ENCODE assay signal across 23 mouse cellular contexts in genomic region chr7:35374265-35374664, GRCm38 (mm10). TPM values are rescaled to one million over a fixed set of nuclear protein-coding genes. Genes with fewer than 3 reads are reported as not detected.
DNase-seq lines count a peak whose midpoint lies in the region; ATAC-seq and TF ChIP-seq lines count a peak whose summit lies in the region.
"Had no signal": no experiment of that assay in that cellular context is flagged by ENCODE, and none has a peak within 500 bp of the region (broad histone marks: within the 10 kb centered on the region; RNA-seq: fewer than 3 reads in every experiment).

No protein-coding gene starts in this region.

- H3K79me2 ChIP-seq in MEL (ENCODE audit: control insufficient read depth, insufficient read depth, low read length, poor library complexity) = no peaks in the 10 kb centered on the region

- no peaks in the 10 kb centered on the region for H3K9me3 ChIP-seq in MEL (replicated peaks; ENCODE audit: insufficient read depth, low read length)
- no peaks in the 10 kb centered on the region for H3K9me3 ChIP-seq in intestine, embryonic 15.5 days
- H3K9me3 ChIP-seq: embryonic facial prominence, embryonic 13.5 days; forebrain, embryonic 13.5 days; heart, embryonic 10.5 days; liver, embryonic 13.5 days had no signal

- peak overlapping the region; percentile 87 for H3K27ac ChIP-seq in MEL (ENCODE audit: control insufficient read depth, low read depth, low read length)
- peak overlapping the region; percentile 86 for H3K27ac ChIP-seq in intestine, embryonic 15.5 days
- H3K27ac ChIP-seq: embryonic facial prominence, embryonic 13.5 days; forebrain, embryonic 13.5 days; gastrocnemius, adult 2 months; hindbrain, embryonic 14.5 days; limb, embryonic 13.5 days; liver, embryonic 13.5 days had no signal

- H3K4me3 ChIP-seq in MEL (ENCODE audit: control insufficient read depth in 1 of 2, insufficient read depth in 1 of 2, low read depth in 2 of 2, low read length in 2 of 2) = peak overlapping the region; percentile 53 to 61; a peak in 3 of 4 replicates
- no peak overlapping the region for H3K4me3 ChIP-seq in intestine, embryonic 15.5 days (replicated peaks)
- H3K4me3 ChIP-seq: embryonic facial prominence, embryonic 13.5 days; forebrain, embryonic 13.5 days; gastrocnemius, adult 2 months; heart, embryonic 10.5 days; limb, embryonic 13.5 days; liver, embryonic 13.5 days had no signal

- no peak for TF ChIP-seq CTCF in MEL (IDR thresholded peaks at IDR 0.05 in 2 of 3, conservative IDR thresholded peaks at IDR 0.05 in 1 of 3; ENCODE audit: control insufficient read depth in 1 of 3, insufficient read depth in 1 of 3, low read depth in 2 of 3, low read length in 3 of 3, poor library complexity in 1 of 3, severe bottlenecking in 1 of 3)

- no peak for DNase-seq in MEL (ENCODE audit: low read depth, low spot score)
- DNase-seq in kidney, adult 9 months = peak; percentile 47
- DNase-seq in kidney, postnatal 25 days = peak; percentile 42 to 61
- DNase-seq in embryo, embryonic 11 days = no peak
- no peak for DNase-seq in heart, adult 11 months
- DNase-seq: adrenal gland, postnatal 36 days; cerebellum, adult 11 months; cerebellum, postnatal 10 days; gastrocnemius, adult 2 months; heart, postnatal 4 days; liver, embryonic 13.5 days; lung, adult 2 months; lung, postnatal 14 days; thymus, postnatal 14 days had no signal

- peaks cover 7 to 18% of the 10 kb centered on the region in 2 experiments for H3K4me1 ChIP-seq in MEL (ENCODE audit: control insufficient read depth in 1 of 2, insufficient read depth in 2 of 2, low read length in 2 of 2)
- peaks cover 10% of the 10 kb centered on the region; the same call in 1 of the 2 replicates for H3K4me1 ChIP-seq in intestine, embryonic 15.5 days (replicated peaks)
- H3K4me1 ChIP-seq: embryonic facial prominence, embryonic 13.5 days; forebrain, embryonic 13.5 days; limb, embryonic 13.5 days had no signal

- H3K9ac ChIP-seq in MEL (ENCODE audit: control insufficient read depth, low read depth, low read length, poor library complexity, severe bottlenecking) = peak overlapping the region; percentile 73
- H3K9ac ChIP-seq in intestine, embryonic 15.5 days = no peak overlapping the region
- H3K9ac ChIP-seq: embryonic facial prominence, embryonic 13.5 days; forebrain, embryonic 13.5 days; hindbrain, embryonic 14.5 days; limb, embryonic 13.5 days; liver, embryonic 13.5 days had no signal

- no peak for TF ChIP-seq RAD21 in MEL (IDR thresholded peaks at IDR 0.05; ENCODE audit: low read depth, low read length)

- no peak for TF ChIP-seq EP300 in MEL (IDR thresholded peaks at IDR 0.05; ENCODE audit: low read depth in 1 of 2, low read length in 2 of 2)

- TF ChIP-seq POLR2A in MEL (IDR thresholded peaks at IDR 0.05; ENCODE audit: control insufficient read depth in 1 of 2, insufficient read depth in 1 of 2, low read depth in 1 of 2, low read length in 2 of 2, poor library complexity in 1 of 2) = no peak

- ATAC-seq in intestine, embryonic 15.5 days = no peak
- ATAC-seq in erythroblast, adult 5-6 weeks (replicated peaks; ENCODE audit: low FRiP score, poor library complexity, severe bottlenecking) = no peak
- ATAC-seq: forebrain, embryonic 13.5 days had no signal

- H3K27me3 ChIP-seq in MEL (ENCODE audit: control insufficient read depth in 1 of 2, insufficient read depth in 2 of 2, low read length in 2 of 2) = no peaks in the 10 kb centered on the region
- H3K27me3 ChIP-seq in intestine, embryonic 15.5 days (replicated peaks) = no peaks in the 10 kb centered on the region
- H3K27me3 ChIP-seq: embryonic facial prominence, embryonic 13.5 days; forebrain, embryonic 13.5 days; limb, embryonic 13.5 days; liver, embryonic 13.5 days had no signal

- peak overlapping the region; percentile 36; the same call in 1 of the 2 replicates for H3K4me2 ChIP-seq in intestine, embryonic 15.5 days (replicated peaks)
- H3K4me2 ChIP-seq: embryonic facial prominence, embryonic 13.5 days; forebrain, embryonic 13.5 days; hindbrain, embryonic 14.5 days; limb, embryonic 13.5 days; liver, embryonic 13.5 days; midbrain, embryonic 11.5 days had no signal

- H3K36me3 ChIP-seq in MEL (ENCODE audit: control insufficient read depth in 1 of 2, insufficient read depth in 2 of 2, low read length in 2 of 2) = peaks cover 0 to 13% of the 10 kb centered on the region in 2 experiments; a peak in 2 of 4 replicates
- H3K36me3 ChIP-seq in intestine, embryonic 15.5 days = no peaks in the 10 kb centered on the region
- H3K36me3 ChIP-seq: embryonic facial prominence, embryonic 13.5 days; limb, embryonic 13.5 days; liver, embryonic 13.5 days had no signal

- 83% methylated on average over 7 of the region's 7 CpGs for WGBS in intestine, embryonic 15.5 days

TF ChIP-seq in MEL, 35 proteins besides CTCF, POLR2A, EP300 and RAD21:
- TF ChIP-seq MAZ (IDR thresholded peaks at IDR 0.05; ENCODE audit: low read depth, low read length) = no peak
- TF ChIP-seq RCOR1 (IDR thresholded peaks at IDR 0.05; ENCODE audit: low read depth, low read length) = no peak
- TF ChIP-seq MYB (IDR thresholded peaks at IDR 0.05; ENCODE audit: low read depth, low read length) = no peak
- TF ChIP-seq TAL1 (IDR thresholded peaks at IDR 0.05; ENCODE audit: low read length) = no peak
- no peak for TF ChIP-seq ETS1 (IDR thresholded peaks at IDR 0.05; ENCODE audit: low read depth, low read length)
- no peak for TF ChIP-seq NRF1 (IDR thresholded peaks at IDR 0.05; ENCODE audit: insufficient read depth, low read depth, low read length, poor library complexity, severe bottlenecking)
- TF ChIP-seq TCF12 (IDR thresholded peaks at IDR 0.05; ENCODE audit: low read depth, low read length) = no peak

RNA-seq across cellular contexts. Expression of gene Faap24, which starts 22.4 kb away (rescaled TPM):
- 11.9 and 15.3 TPM in 2 replicates for total RNA-seq in MEL (2012; rRNA removed)
- 10 to 100 TPM in 1 of 2 experiments, not detected in 1; 26.7 TPM for polyA plus RNA-seq in MEL (2012; ENCODE audit: insufficient read depth in 1 of 2, insufficient read length in 2 of 2, low read depth in 1 of 2, low replicate concordance in 2 of 2, missing spikeins in 1 of 2)
- 22.0 and 22.7 TPM in 2 replicates for polyA plus RNA-seq in intestine, embryonic 15.5 days (2015; fragmentation: Nextera tagmentation; extraction: Ambion mirVana)
- 3.8 and 8.4 TPM in 2 replicates for total RNA-seq in erythroblast, adult 5-6 weeks (2015; ENCODE audit: low replicate concordance)
- 7.8 and 11.0 TPM in 2 replicates for total RNA-seq in erythroblast, adult 5-6 weeks (2017; ENCODE audit: low replicate concordance)

RNA-seq across cellular contexts. Expression of gene Cep89, which starts 22.6 kb away (rescaled TPM):
- 13.1 and 15.8 TPM in 2 replicates for total RNA-seq in MEL (2012; rRNA removed)
- 10 to 100 TPM in 1 of 2 experiments, not detected in 1; 44.5 TPM for polyA plus RNA-seq in MEL (2012; ENCODE audit: insufficient read depth in 1 of 2, insufficient read length in 2 of 2, low read depth in 1 of 2, low replicate concordance in 2 of 2, missing spikeins in 1 of 2)
- polyA plus RNA-seq in intestine, embryonic 15.5 days (2015; fragmentation: Nextera tagmentation; extraction: Ambion mirVana) = 43.2 and 45.8 TPM in 2 replicates
- 11.1 and 18.1 TPM in 2 replicates for total RNA-seq in erythroblast, adult 5-6 weeks (2015; ENCODE audit: low replicate concordance)
- total RNA-seq in erythroblast, adult 5-6 weeks (2017; ENCODE audit: low replicate concordance) = 11.7 and 13.0 TPM in 2 replicates

RNA-seq across cellular contexts. Expression of gene Rhpn2, which starts 40.3 kb away (rescaled TPM):
- total RNA-seq in MEL (2012; rRNA removed) = 0.46 and 0.58 TPM in 2 replicates
- polyA plus RNA-seq in MEL (2012; ENCODE audit: insufficient read depth in 1 of 2, insufficient read length in 2 of 2, low read depth in 1 of 2, low replicate concordance in 2 of 2, missing spikeins in 1 of 2) = 1 to 10 TPM in 1 of 2 experiments, not detected in 1; 1.2 TPM
- polyA plus RNA-seq in intestine, embryonic 15.5 days (2015; fragmentation: Nextera tagmentation; extraction: Ambion mirVana) = 73.2 and 74.7 TPM in 2 replicates
- total RNA-seq in erythroblast, adult 5-6 weeks (2015; ENCODE audit: low replicate concordance) = not detected in 2 replicates
- not detected in 2 replicates for total RNA-seq in erythroblast, adult 5-6 weeks (2017; ENCODE audit: low replicate concordance)
- total RNA-seq: megakaryocyte progenitor cell, adult 5-6 weeks had no signal

RNA-seq across cellular contexts. Expression of gene Gpatch1, which starts 56.0 kb away (rescaled TPM):
- 7.9 and 8.5 TPM in 2 replicates for total RNA-seq in MEL (2012; rRNA removed)
- 10 to 100 TPM in 1 of 2 experiments, not detected in 1; 13.4 TPM for polyA plus RNA-seq in MEL (2012; ENCODE audit: insufficient read depth in 1 of 2, insufficient read length in 2 of 2, low read depth in 1 of 2, low replicate concordance in 2 of 2, missing spikeins in 1 of 2)
- 14.8 and 14.9 TPM in 2 replicates for polyA plus RNA-seq in intestine, embryonic 15.5 days (2015; fragmentation: Nextera tagmentation; extraction: Ambion mirVana)
- 0.77 and 3.3 TPM in 2 replicates for total RNA-seq in erythroblast, adult 5-6 weeks (2015; ENCODE audit: low replicate concordance)
- total RNA-seq in erythroblast, adult 5-6 weeks (2017; ENCODE audit: low replicate concordance) = 2.0 and 3.1 TPM in 2 replicates

Comparison
In these comparisons a context has a peak if more than half of its experiments do, and no peak if none do; other contexts are left out.
1. DNase-seq: peak in kidney, adult 9 months (single experiment) and kidney, postnatal 25 days (2 of 2); none in MEL (single experiment), embryo, embryonic 11 days (single experiment) and heart, adult 11 months (single experiment).